Mouse (Mus musculus): ENCODE measurements at regions not wholly inside any gene's neighbourhood (a gene's known extent, or its start where the extent isn't known, plus 50 kb on each side); places are given as distances from the start of the nearest gene placed in this dataset.

DNA sequence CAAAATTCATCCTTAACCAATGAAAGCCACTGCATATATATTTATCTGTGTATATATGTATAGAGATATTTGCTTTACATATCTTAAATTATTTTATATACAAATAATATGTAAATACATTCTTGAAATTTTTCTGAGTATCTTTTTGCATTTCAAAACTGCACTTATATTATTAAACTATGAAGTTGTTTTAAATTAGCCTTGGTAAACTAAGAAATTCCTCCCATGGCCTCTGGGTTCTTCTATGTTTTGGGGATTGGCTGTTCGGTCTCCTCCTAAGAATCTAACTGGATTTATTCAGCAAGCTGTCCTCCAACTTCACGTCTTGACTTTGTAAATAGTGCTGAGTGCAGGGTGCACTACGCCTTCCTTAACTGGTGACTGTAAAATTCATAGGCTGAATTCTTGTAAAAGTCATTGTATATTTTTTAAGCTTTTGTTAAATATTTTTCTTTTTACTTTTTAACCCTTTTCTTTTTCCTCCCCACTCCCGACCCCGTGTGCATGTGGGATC is 249.6 kb upstream of the Nfe2l3 start:
- DNase-seq: no peak

DNA sequence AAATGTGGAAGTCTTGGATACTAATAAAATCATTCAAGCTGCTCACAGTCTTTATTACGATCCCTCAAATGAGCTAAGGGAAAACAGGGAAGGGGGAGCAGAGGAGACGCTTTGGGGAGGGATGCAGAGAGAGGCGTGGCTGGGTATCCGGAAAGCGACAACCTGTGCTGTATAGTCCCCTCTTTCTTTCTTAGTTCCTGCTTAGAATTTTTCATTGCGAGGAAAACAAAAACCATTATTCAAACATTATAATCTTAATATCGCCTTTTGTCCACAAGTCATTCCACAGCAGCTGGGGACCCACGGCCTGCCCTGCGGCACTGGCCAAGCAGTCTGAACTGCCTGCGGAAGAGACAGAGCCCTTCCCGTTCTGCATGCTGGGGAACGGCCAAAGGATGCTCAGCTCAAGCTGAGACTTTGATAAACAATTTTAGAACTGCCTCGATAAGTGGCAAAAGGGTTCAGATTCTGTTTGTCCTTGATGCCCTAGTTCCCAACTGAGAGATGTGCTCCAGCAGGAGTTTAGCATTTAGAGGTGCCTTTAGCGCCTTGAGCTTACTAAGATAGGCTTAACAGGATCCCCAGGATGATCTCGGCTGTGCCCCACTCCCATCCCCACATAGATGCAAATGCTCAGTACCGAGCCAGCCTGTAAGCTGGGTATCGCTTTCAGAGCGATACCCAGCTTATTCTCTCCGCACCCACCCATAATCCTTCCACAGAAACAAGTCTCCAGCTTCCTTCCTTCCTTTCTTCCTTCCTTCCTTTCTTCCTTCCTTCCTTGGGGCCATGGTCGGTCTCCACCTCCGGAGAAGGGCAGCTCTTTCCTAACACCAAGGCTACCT is 248.7 kb upstream of the Nfe2l3 start:
- no peak for DNase-seq

DNA sequence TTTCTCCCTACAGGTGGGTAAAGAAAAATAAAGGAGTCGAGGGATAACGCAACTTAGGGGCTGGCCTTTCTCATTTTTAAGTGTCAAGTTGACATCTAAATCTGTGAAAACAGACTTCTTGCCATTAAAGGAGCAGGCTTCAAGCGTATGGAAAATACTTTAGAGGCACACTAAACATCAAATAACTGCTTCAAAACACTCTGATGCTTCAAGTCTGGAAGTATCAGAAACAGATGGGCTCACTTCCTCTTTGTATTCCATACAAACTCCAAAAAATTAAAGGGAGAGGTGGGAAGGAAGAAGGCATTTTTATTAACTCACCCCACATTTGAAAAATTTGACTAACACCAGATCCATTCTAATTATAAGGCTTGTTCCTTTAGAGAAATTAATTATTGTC is 248.0 kb upstream of the Nfe2l3 start:
- no peak for DNase-seq

DNA sequence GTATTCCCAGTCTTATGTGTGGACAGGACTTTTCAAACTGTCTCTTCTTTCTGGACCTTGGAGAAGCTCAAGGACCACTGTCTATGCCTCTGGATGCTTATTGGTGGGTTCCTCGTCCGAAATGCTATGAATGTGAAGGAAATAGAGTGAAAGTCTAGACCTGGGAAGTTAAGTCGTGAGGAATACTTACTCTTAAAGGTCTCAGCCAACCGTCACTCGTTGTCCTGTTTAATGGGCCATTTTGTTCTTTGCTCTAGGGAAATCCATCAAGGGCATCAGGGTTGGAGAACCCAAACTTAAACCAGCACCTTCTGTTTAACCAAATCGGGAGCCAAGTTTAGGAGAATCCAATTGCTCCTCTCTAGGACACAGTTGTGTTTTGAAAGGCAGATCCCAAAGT is 247.3 kb upstream of the Nfe2l3 start:
- DNase-seq: no peak

DNA sequence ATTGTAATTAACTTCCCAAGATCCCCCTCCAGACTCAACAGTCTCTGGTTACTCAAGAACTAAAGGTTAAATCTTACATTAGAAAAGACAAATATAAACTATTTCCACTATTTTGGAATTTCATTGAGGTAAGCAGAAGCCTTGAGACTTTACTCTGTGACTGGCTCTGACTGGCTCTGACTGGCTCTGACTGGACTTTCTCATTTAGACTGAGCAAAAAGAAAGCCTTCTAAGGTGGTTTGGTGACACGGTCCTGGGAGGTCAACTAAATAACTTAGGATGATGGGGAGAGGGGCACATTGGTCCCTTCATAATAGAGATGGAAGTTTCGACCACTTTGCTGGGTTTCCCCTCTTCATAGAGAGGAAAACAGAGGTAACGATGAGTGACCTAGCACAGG is 243.3 kb upstream of the Nfe2l3 start:
- DNase-seq: no peak

DNA sequence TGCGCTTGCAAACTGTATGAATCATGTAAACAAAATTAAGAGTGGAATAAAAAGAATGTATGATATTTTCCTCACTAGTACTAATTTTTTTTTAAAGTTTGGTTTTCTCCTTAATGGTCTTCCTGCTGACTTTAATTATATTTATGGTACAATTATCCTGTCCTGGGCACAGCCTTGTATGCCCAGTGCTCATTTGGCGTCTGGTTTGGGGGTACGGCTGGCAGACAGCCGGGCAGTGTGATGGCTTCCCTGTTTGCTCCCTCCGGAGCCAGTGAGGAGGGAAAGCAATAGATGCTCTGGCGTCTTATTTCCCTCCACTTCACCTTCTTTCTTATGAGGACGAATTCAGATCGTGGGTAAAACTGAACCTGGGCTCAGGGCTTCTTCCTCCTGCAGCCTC is 239.6 kb upstream of the Nfe2l3 start:
- no peak for DNase-seq

DNA sequence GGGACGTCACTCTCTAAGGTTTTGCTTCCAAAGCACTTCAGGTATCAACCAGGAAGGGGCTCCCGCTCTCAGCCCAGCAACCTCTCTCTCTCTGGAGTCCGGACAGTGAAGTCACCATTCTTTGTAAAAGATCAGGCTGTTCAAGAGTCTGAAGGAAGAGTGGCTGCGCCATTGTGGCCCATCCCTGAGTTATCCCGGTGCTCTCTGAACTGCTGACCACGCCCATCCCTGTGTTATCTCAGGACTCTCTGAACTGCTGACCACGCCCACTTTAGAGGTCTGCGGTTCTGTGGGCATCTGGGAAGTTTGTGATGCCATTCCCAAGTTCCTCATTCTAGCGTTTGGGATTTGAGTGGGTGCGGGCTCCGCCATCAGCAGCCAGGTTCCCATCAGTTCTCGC is 239.1 kb upstream of the Nfe2l3 start:
- DNase-seq: no peak

DNA sequence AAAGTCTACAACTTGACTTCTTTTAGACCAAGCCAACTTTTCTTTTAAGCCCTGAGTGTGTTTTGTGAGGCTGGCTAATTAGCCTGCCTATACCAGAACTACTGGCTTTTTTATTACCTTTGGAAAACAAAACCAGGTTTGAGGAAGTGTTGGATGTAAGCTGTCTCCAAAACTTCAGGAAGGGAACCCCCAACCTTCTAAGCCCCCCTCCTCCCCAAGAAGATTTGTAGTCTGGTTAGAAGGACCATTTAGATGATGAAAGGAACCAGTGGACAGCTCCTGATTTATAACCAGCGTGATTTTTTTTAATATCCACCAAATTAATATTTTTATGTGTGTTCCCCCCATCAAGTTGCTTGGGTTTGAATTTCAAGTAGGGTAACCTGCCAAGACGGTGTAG is 236.1 kb upstream of the Nfe2l3 start:
- DNase-seq: no peak

DNA sequence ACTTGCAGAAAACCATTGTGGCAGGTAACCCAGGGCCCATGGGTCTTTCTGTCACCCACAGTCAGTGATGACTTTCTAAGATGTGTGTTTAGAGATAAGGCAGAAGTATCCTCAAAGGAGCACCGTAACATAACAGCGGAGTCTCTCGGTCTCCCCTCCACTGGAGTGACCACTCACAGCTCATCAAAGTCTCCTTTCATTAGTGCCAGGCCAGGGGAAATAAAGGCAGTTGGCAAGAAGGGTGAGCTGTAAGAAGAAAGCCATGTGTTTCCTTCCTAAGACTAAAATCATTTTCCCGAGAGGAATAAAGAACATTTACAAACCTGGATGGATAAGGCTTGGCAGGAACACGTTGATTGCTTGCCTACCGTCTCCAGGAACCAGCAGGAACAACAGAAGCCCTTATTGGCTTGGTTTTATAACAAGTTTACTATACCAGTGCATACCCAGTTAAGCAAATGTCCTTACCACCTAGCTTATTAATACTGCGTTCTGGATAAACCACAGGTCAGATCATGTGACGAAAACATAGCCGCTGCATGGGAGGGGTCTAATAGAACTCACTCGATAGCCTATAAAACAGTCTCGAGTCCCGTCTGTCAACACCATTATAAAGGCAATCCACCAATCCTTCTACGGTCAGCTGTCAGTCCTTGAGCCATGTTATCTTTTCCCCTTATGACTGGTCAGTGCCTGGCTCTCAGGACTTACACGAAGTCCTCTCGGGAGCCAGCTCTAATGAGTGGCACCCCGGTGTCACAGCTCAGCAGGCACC is 235.3 kb upstream of the Nfe2l3 start:
- DNase-seq: no peak

DNA sequence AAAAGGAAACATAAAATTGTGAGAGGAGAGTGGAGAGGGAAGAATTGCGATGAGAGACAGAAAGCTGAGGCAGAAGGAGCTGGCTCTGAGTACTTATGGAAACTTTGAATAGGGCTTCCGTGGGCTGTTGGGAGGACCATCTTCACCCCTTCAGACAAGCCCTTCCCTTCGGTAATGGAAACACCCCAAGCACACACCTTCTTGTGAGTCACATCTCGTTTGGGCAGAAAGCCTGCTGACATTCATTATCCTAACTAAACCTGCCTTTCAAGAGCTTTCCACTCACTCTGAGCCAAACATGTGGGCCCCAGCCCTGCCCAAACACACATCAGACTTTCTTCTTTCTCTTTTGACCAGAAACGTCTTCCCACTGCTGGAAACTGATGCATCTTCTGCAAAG is 232.3 kb upstream of the Nfe2l3 start:
- DNase-seq: no peak

DNA sequence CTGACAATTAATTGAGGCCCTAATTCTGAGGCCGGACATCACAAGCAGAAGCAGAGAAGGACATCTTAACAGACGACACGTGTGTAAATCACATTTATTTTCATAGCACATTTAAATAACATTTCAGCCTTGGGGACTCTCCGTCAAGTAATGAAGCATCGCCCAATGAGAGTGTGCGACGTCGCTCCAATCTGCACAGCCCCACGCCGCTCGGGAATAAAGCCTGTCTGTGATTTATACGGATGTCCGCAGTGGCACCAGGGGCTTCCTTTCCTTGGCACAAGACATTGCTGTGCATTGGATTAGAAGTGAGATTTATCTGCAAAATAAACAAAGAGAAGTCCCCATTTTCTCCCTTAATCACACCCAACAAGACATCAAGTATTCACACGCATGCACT is 231.6 kb upstream of the Nfe2l3 start:
- no peak for DNase-seq

DNA sequence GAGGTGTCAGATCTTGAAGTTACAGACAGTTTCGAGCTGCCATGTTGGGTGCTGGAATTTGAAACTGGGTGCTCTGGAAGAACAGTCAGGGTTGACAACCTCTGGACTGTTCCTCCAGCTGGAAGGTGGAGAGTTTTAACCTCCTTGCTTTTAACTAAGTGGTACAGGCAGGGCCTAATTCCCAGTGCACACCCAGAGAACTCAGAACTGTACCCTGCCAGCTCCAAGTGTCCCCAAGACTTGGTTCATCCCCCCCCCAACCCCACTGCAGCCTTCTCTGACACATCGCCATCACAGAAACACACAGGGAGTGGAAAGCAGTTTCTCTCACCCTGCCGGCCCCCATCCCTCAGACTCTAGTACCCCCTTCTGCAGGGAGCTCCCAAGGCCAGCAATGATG is 228.2 kb upstream of the Nfe2l3 start:
- no peak for DNase-seq

DNA sequence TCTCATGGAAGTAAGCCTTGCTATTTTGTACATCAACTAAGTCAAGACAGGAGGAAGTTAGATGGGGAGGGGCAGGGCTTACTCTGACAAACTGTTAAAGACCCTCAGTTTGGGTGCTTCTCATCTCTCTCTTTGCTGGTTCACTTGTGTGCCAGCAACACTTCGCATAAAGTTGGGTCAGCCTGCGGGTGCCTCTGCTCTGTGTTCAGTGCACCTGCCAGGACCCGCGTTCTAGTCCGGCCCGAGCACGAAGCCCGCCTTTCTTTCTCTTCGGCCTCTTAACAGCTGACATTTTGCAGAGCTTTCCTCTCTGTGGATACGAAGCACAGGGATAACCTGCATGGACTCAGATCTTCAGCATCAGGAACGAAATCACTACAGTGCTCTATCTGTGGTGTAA is 227.1 kb upstream of the Nfe2l3 start:
- DNase-seq: no peak

DNA sequence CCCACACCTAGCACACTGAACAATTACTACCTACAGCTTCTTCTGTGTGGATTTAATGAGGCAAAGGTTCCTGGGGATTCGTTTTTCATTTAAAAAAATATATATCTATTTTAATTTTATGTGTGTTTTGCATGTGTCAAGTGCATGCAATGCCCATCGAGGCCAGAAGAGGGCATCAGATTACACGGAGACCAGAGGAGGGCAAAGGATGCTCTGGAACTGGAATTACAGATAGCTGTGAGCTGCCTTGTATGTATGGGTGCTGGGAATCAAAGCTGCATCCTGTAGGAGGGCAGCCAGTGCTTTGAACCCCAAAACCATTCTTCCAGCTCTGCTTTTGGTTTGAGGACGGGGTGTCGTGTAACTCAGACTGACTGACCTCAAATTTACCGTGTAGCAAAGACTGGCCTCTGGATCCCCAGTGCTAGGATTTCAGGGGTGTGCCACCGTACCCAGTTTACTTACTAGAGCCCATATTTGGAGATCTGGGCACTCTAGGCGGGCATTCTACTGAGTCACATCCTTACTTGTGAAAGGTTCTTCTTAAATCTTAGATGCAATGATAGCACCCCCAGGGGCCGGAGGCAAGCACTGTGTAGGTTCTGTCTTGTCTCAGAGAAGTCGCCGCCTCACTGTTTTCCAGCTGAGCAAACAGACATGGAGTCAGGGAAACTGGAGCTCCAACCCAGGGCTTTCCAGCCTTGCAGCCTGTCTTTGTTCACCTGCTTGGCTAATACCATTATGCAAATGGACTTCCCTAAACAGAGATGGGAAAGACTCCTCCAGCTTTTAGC is 225.6 kb upstream of the Nfe2l3 start:
- no peak for DNase-seq

DNA sequence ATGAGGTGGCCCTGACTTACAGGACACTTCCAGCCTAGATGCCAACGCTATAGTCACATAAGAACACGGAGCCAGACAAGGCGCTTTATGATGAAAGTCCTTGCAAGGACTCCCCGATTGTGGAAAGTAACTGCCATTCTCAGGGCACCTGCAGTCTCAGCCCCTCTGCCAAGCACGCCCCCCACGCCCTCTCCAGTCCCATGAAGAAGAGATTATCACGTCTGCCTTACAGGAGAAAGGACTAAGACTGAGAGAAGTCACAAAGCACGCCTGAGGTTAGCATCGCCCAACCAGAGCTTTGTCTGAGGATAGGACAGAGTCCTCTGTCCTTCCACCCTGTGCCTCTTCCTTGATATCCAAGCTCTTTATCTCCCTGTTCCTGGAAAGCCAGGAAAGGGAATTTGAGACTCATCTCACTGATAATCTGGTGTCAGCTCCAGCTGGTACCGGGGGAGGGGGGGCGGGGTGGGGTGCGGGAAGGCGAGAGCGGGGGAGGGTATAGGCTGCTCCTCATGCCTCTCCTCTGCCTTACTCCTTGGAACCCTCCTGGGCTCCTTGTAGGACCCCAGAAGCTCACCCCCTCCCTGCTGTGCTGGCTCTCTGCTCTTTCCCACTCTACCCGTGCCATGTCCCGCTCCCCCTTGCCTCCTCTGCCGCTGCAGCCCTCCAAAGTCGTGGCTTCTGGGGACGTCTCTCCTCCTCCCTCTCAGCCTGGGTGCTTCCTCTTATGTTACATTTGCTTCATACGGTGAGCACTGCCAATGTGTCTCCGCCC is 224.7 kb upstream of the Nfe2l3 start:
- DNase-seq: no peak

DNA sequence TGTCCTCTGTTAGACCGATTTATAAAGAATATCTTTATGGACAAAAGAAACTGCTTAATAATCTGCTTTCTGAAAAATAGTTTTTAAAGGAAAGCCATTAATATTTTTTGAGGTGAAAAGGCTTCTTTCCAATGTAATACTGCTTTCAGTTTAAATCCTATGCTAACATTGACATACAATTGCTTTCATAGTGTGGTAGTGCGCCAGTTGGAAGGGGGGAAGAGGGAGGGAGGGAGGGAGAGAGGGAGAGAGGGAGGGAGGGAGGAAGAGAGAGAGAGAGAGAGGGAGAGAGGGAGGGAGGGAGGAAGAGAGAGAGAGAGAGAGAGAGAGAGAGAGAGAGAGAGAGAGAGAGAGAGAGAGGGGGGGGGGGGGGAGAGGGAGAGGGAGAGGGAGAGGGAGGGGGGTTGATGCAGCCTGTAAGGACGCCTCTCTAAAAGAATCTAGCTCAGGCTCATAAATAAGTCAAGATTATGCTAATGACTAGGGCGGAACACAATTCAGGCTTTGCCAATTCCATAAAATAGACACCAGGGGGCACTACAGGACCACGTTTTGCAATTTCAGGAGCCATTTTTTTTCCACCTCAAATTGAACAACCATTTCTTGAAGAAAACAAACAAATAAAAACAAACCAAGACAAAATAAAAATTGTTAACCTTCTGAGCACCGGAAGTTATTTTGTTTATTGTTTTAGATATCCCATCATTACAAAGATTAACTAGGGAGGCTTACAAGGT is 223.6 kb upstream of the Nfe2l3 start:
- DNase-seq: peak; percentile 25

DNA sequence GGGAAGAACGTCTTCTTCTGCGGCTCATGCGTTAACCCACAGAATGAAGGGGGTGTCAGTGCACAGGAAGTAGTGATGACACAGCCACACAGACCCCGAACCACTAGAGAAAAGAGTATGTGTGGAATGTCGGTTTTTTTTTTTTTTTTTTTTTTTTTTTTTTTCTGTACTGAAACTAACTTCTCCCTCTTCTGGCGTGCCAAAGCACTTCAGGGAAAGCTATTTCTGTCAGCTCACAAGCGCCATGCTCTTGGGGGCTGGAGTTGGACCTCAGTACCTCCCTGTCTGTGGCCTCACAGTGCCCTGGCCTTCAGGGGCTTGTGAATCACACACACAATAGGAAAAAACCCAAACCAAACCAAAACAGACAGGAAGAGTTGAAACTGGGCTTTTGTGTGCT is 221.1 kb upstream of the Nfe2l3 start:
- no peak for DNase-seq

DNA sequence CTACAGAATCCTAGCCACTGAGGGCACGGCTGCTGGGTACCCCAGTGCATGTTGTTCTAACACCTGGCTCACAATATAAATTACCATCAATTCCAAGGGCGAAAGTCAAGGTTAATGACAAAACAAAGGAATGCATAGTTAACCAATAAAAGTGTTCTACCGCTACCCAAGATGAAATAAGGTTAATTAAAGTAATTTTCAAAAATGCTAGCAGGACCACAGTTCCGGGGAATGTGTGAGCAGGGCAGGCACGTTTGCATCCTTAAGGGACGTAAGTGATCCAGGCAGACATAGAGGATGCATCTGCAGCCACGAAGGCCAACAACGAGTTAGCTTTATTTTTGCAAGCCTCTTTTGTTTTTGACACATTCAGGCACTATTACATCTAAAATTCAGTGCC is 220.3 kb upstream of the Nfe2l3 start:
- no peak for DNase-seq

DNA sequence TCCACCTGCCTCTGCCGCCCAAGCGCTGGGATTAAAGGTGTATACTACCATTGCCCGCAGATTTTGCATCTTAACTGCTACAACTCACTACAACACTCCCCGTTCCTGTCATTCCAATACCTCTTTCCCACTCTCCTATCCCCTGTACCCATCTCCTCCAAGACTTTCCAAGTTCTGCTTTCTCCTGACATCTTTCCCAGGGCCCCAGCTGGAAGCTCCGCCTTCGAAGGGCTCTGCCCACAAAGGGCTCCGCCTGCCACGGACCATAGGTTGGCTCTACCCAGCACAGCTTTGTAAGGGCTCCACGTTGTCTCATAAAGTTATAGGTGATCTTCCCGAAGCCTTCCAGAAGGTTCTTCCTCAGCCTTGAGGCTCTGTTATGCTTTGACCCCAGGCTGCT is 217.1 kb upstream of the Nfe2l3 start:
- no peak for DNase-seq

DNA sequence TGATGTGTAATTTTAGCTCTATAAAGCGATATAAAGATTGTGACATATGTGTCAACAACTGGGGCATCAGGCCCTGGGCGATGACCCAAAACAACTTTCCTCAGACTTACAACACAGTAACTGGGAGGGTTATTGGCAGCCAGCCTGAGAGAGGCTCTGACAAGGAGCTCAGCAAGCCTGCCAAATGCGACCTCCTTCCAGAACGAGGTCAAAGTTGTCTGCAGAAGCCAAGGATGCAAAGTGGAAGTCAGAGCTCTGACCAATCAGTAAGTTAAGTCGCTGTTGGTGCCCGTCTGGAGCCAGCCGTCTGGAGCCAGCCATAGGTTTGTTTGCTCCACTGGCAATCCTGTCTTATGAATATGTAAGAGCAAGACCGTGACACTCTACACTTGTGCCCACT is 216.0 kb upstream of the Nfe2l3 start:
- peak; percentile 90 for DNase-seq

DNA sequence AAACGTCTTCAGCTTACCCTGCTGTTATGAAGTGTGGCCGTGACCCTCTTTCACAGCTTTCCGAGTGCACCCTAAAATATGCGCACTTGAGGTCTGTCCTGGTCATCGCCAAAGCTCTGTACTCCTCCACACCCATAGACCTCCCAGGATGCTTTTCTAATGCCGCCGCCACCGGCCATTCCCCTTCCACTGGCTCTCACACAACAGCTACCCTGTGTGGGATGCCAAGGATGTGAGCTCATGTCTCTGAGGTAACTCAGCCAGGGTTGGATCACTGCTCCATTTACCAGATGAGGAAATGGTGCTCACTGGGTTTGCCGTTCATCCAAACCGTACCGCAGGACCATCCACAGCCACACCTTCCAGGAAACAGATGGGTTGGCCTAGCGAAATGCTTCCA is 212.8 kb upstream of the Nfe2l3 start:
- no peak for DNase-seq

DNA sequence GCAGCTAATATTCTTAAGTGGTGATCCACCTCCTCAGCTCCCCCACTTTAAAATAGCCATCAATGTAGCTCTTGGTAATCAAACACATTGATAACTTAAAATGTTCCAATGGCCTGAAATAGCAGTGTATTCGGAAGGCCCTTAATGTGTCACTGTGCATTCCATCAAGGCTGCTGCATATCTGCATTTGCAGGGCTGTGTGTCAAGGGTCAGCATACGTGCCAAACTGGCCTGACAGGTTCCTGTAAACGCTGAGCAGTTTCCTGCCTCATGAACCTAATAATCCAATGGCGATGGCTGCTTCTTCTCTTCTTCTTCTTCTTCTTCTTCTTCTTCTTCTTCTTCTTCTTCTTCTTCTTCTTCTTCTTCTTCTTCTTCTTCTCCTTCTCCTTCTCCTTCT is 211.7 kb upstream of the Nfe2l3 start:
- no peak for DNase-seq

Data from adrenal gland, adult 8-10 months (tissue).